Mouse (Mus musculus) natural killer cell, adult 2 months (primary cell): ENCODE results near the gene Zfp800.

Source experiments
- DNase-seq, 2 experiments: peaks; one replicate each; pipeline ENCODE4 v3.0.0; 2022; ENCODE audit warnings: low spot score in 2 of 2

Gene Zfp800

GRCm38 (mm10) chr6:28397681-28398203, at the start of gene Zfp800:
Gene Zfp800, minus strand, starts transcription at chr6:28398005.
- DNase-seq = peak; percentile 19 to 38

GRCm38 (mm10) chr6:28431538-28431855, 33.7 kb upstream of the Zfp800 start:
- no peak for DNase-seq

GRCm38 (mm10) chr6:28430795-28431537, 33.2 kb upstream of the Zfp800 start:
- DNase-seq = no peak

GRCm38 (mm10) chr6:28429870-28430269, 32.1 kb upstream of the Zfp800 start:
- DNase-seq = no peak

GRCm38 (mm10) chr6:28428290-28428689, 30.5 kb upstream of the Zfp800 start, which contains the start of gene Gcc1:
Gene Gcc1, minus strand, starts transcription at chr6:28428390.
- DNase-seq = no peak

- no peak for DNase-seq
These were observed 29.5 kb upstream of the Zfp800 start, which contains the start of gene Fscn3 for GRCm38 (mm10) chr6:28427096-28427839. Gene Fscn3, plus strand, starts transcription at chr6:28427789.

GRCm38 (mm10) chr6:28425019-28425418, 27.2 kb upstream of the Zfp800 start:
- no peak for DNase-seq

- peak in 1 of 2 experiments; percentile 11 for DNase-seq
These were observed 26.2 kb upstream of the Zfp800 start for GRCm38 (mm10) chr6:28423767-28424695.

GRCm38 (mm10) chr6:28423313-28423712, 25.5 kb upstream of the Zfp800 start, which contains the start of gene Arf5:
Gene Arf5, plus strand, starts transcription at chr6:28423560.
- peak; percentile 89 to 93 for DNase-seq

- DNase-seq = no peak
These were observed 25.0 kb upstream of the Zfp800 start for GRCm38 (mm10) chr6:28422651-28423290.

GRCm38 (mm10) chr6:28421469-28422000, 23.7 kb upstream of the Zfp800 start:
- peak; percentile 91 to 96 for DNase-seq

- DNase-seq = no peak
These were observed 23.1 kb upstream of the Zfp800 start for GRCm38 (mm10) chr6:28420865-28421264.

GRCm38 (mm10) chr6:28420361-28420760, 22.6 kb upstream of the Zfp800 start:
- no peak for DNase-seq

- no peak for DNase-seq
These were observed 21.9 kb upstream of the Zfp800 start for GRCm38 (mm10) chr6:28419673-28420072.

GRCm38 (mm10) chr6:28418449-28418848, 20.6 kb upstream of the Zfp800 start:
- no peak for DNase-seq

GRCm38 (mm10) chr6:28416981-28417380, 19.2 kb upstream of the Zfp800 start:
- DNase-seq = no peak

- DNase-seq = no peak
These were observed 13.4 kb upstream of the Zfp800 start for GRCm38 (mm10) chr6:28411236-28411635.

- DNase-seq = no peak
These were observed 12.2 kb upstream of the Zfp800 start for GRCm38 (mm10) chr6:28410053-28410452.

GRCm38 (mm10) chr6:28399791-28400190, 2.0 kb upstream of the Zfp800 start:
- no peak for DNase-seq

- no peak for DNase-seq
These were observed 921 bp upstream of the Zfp800 start for GRCm38 (mm10) chr6:28398726-28399125.
